Mouse (Mus musculus) ES-E14 (cell line): ENCODE data around the gene Olfr916. TPM values are rescaled to one million over a fixed set of nuclear protein-coding genes. Genes with fewer than 3 reads are reported as not detected.
A peak's percentile ranks its signal among the peaks of the same experiment; 100 is the strongest.

Source experiments
- DNase-seq: peaks from one replicate; pipeline ENCODE4 v3.0.0-alpha.2; 2013; ENCODE audit warnings: low read depth, low spot score
- H3K27ac ChIP-seq: 2 replicates; pipeline ENCODE4 v1.5.1; 2012; ENCODE audit warnings: low read depth, mild to moderate bottlenecking, low read length, moderate library complexity, mixed read lengths; ENCODE audit not compliant: poor library complexity, insufficient read depth, severe bottlenecking
- H3K36me3 ChIP-seq: 2 replicates; pipeline ENCODE4 v1.6.1; 2012; ENCODE audit warnings: mild to moderate bottlenecking, low read length, moderate library complexity, mixed read lengths; ENCODE audit not compliant: control insufficient read depth, poor library complexity, insufficient read depth, severe bottlenecking
- H3K4me1 ChIP-seq, 2 experiments: fragments of 150-350 bp in 1 of 2; sonication (generic) in 1 of 2; 2 replicates each; pipeline ENCODE4 v1.6.1; 2012; ENCODE audit warnings: low read length in 2 of 2, mild to moderate bottlenecking in 1 of 2, mixed read lengths in 1 of 2; ENCODE audit not compliant: control insufficient read depth in 2 of 2, insufficient read depth in 2 of 2, poor library complexity in 1 of 2
- H3K4me3 ChIP-seq, 2 experiments: fragments of 150-350 bp in 1 of 2; sonication (generic) in 1 of 2; 2 replicates each; pipeline ENCODE4 v1.5.1; 2012; ENCODE audit warnings: low read length in 2 of 2, low read depth in 1 of 2, mild to moderate bottlenecking in 1 of 2, mixed read lengths in 1 of 2; ENCODE audit not compliant: insufficient read depth in 1 of 2, poor library complexity in 1 of 2, severe bottlenecking in 1 of 2
- H3K9ac ChIP-seq: 2 replicates; pipeline ENCODE4 v1.6.1; 2012; ENCODE audit warnings: low read depth, mild to moderate bottlenecking, low read length, mixed read lengths; ENCODE audit not compliant: poor library complexity, insufficient read depth, severe bottlenecking
- H3K9me3 ChIP-seq: fragments of 150-350 bp; sonication (generic); 2 replicates; pipeline ENCODE4 v1.6.1; 2012; ENCODE audit warnings: low read depth, mild to moderate bottlenecking, low read length; ENCODE audit not compliant: control insufficient read depth, insufficient read depth
- CHD2 ChIP-seq: IDR thresholded peaks from 2 replicates; pipeline ENCODE4 v1.6.1; 2014; ENCODE audit warnings: mild to moderate bottlenecking, low read depth, low read length, inconsistent platforms
- HCFC1 ChIP-seq: IDR thresholded peaks from 2 replicates; pipeline ENCODE4 v1.6.1; 2012; ENCODE audit warnings: low read length, inconsistent platforms, borderline replicate concordance; ENCODE audit not compliant: insufficient read depth
- MAFK ChIP-seq: IDR thresholded peaks from 2 replicates; pipeline ENCODE4 v1.6.1; 2014; ENCODE audit warnings: mild to moderate bottlenecking, low read depth, low read length, inconsistent platforms; ENCODE audit not compliant: insufficient read depth
- ZC3H11A ChIP-seq: IDR thresholded peaks from 2 replicates; pipeline ENCODE4 v1.6.1; 2012; ENCODE audit warnings: low read depth, mild to moderate bottlenecking, inconsistent platforms, low read length, borderline replicate concordance
- ZNF384 ChIP-seq: IDR thresholded peaks from 2 replicates; pipeline ENCODE4 v1.6.1; 2012; ENCODE audit warnings: low read depth, low read length, inconsistent platforms
- in situ Hi-C, 2 experiments: fragments of 600-800 bp; cut with MboI; formaldehyde crosslinking; loops; one replicate each; pipeline ENCODE4 v1.15.1; 2025; ENCODE audit warnings: low sequenced_read_pairs in 2 of 2, inconsistent platforms in 1 of 2; ENCODE audit not compliant: unreplicated experiment in 2 of 2
- total RNA-seq: library from RNA; depleted of rRNA; stranded (reverse); fragments of 300-350 nt; gene quantifications from 2 replicates; pipeline ENCODE4 v1.2.3, GENCODE M21; 2012; rRNA removed

The Olfr916 gene
- not detected in 2 replicates for total RNA-seq

- Histone ChIP-seq H3K36me3 (no peaks in the 10 kb centered on the region), H3K9ac (no peak within 1 kb of the TSS), H3K9me3 (no peaks in the 10 kb centered on the region), H3K4me3 (no peak within 1 kb of the TSS), H3K4me1 (no peaks in the 10 kb centered on the region), H3K27ac (no peak within 1 kb of the TSS)
- no peak for TF ChIP-seq MAFK
- TF ChIP-seq ZNF384, result no peak
- no peak for DNase-seq
- in situ Hi-C loops, result no loop called here
These were observed at the start of gene Olfr916 for GRCm38 (mm10) chr9:38659775-38660174. Gene Olfr916, minus strand, starts transcription at chr9:38659875.

- peaks cover 0 to 3% of the 10 kb centered on the region in 2 experiments; a peak in 1 of 4 replicates for H3K4me1 ChIP-seq
- no peak within 1 kb of the TSS for H3K9ac ChIP-seq
- no peaks in the 10 kb centered on the region for H3K9me3 ChIP-seq
- no peak for TF ChIP-seq MAFK
- no peak for TF ChIP-seq ZNF384
- no peak for TF ChIP-seq ZC3H11A
- no peak for TF ChIP-seq HCFC1
- no peak for TF ChIP-seq CHD2
- DNase-seq, result no peak
- H3K27ac ChIP-seq, result no peak within 1 kb of the TSS
- in situ Hi-C loops, result no loop called here
- H3K36me3 ChIP-seq, result no peaks in the 10 kb centered on the region
- H3K4me3 ChIP-seq, result no peak within 1 kb of the TSS
These were observed 14.8 kb upstream of the Olfr916 start, which contains the start of gene Olfr918 for GRCm38 (mm10) chr9:38674501-38674900. Gene Olfr918, minus strand, starts transcription at chr9:38674601.

GRCm38 (mm10) chr9:38672887-38673286 lies 13.2 kb upstream of the Olfr916 start:
- no peak overlapping the region for H3K4me3 ChIP-seq
- H3K4me1 ChIP-seq, result peaks cover 0 to 3% of the 10 kb centered on the region in 2 experiments; a peak in 1 of 4 replicates
- DNase-seq, result no peak
- H3K9ac ChIP-seq, result no peak overlapping the region
- TF ChIP-seq MAFK, result no peak
- no peak for TF ChIP-seq ZC3H11A
- TF ChIP-seq HCFC1, result no peak
- TF ChIP-seq CHD2, result no peak
- TF ChIP-seq ZNF384, result no peak
- in situ Hi-C loops, result no loop called here
- H3K27ac ChIP-seq, result no peak overlapping the region
- no peaks in the 10 kb centered on the region for H3K36me3 ChIP-seq
- H3K9me3 ChIP-seq, result no peaks in the 10 kb centered on the region

GRCm38 (mm10) chr9:38665742-38666141 lies 6.1 kb upstream of the Olfr916 start, which contains the start of gene Olfr917:
Gene Olfr917, minus strand, starts transcription at chr9:38665842.
- DNase-seq, result no peak
- TF ChIP-seq ZC3H11A (no peak), CHD2 (no peak)
- in situ Hi-C loops, result no loop called here
- no peaks in the 10 kb centered on the region for H3K4me1 ChIP-seq
- no peaks in the 10 kb centered on the region for H3K9me3 ChIP-seq
- H3K27ac ChIP-seq, result no peak within 1 kb of the TSS
- no peaks in the 10 kb centered on the region for H3K36me3 ChIP-seq
- no peak within 1 kb of the TSS for H3K9ac ChIP-seq
- H3K4me3 ChIP-seq, result no peak within 1 kb of the TSS

- H3K4me3 ChIP-seq, result no peak overlapping the region
- peak overlapping the region; percentile 47; the same call in 1 of the 2 replicates for H3K27ac ChIP-seq
- no peaks in the 10 kb centered on the region; the same call in 1 of the 2 replicates for H3K36me3 ChIP-seq
- no peak for DNase-seq
- TF ChIP-seq CHD2, result no peak
- TF ChIP-seq ZC3H11A, result no peak
- TF ChIP-seq HCFC1, result no peak
- no peak for TF ChIP-seq ZNF384
- TF ChIP-seq MAFK, result no peak
- H3K9me3 ChIP-seq, result peaks cover 8% of the 10 kb centered on the region
- H3K4me1 ChIP-seq, result no peaks in the 10 kb centered on the region
- H3K9ac ChIP-seq, result no peak overlapping the region
- in situ Hi-C loops, result no loop called here
These were observed 27.3 kb downstream of the Olfr916 start for GRCm38 (mm10) chr9:38632406-38632805.

Other genes starting within 250 kb of the Olfr916 start
- 0.26 and 0.58 TPM in 2 replicates for gene Olfr901, start 230.4 kb downstream of the Olfr916 start, total RNA-seq
- not detected in 2 replicates for gene Olfr902, start 212.2 kb downstream of the Olfr916 start, total RNA-seq
- gene Olfr904, start 196.7 kb downstream of the Olfr916 start, total RNA-seq, result not detected in 2 replicates
- gene Olfr905, start 188.8 kb downstream of the Olfr916 start, total RNA-seq, result not detected in 2 replicates
- not detected in 2 replicates for gene Olfr906, start 172.8 kb downstream of the Olfr916 start, total RNA-seq
- gene Olfr907, start 164.1 kb downstream of the Olfr916 start, total RNA-seq, result not detected in 2 replicates
- gene Olfr911-ps1, start 138.3 kb downstream of the Olfr916 start, total RNA-seq, result not detected in 2 replicates
- not detected in 2 replicates for gene Olfr910, start 122.0 kb downstream of the Olfr916 start, total RNA-seq
- not detected in 2 replicates for gene Olfr912, start 79.7 kb downstream of the Olfr916 start, total RNA-seq
- not detected in 2 replicates for gene Olfr913, start 67.1 kb downstream of the Olfr916 start, total RNA-seq
- gene Olfr914, start 54.8 kb downstream of the Olfr916 start, total RNA-seq, result not detected in 2 replicates
- not detected in 2 replicates for gene Olfr917, start 6.0 kb upstream of the Olfr916 start, total RNA-seq
- gene Olfr918, start 14.7 kb upstream of the Olfr916 start, total RNA-seq, result not detected in 2 replicates
- gene Olfr919, start 43.8 kb upstream of the Olfr916 start, total RNA-seq, result not detected in 2 replicates
- gene Vwa5a, start 58.4 kb upstream of the Olfr916 start, total RNA-seq, result 10.4 and 11.9 TPM in 2 replicates
- 0.09 and 0.11 TPM in 2 replicates for gene Olfr920, start 92.4 kb upstream of the Olfr916 start, total RNA-seq
- not detected in 2 replicates for gene Olfr921, start 113.2 kb upstream of the Olfr916 start, total RNA-seq
- not detected in 2 replicates for gene Olfr922, start 154.7 kb upstream of the Olfr916 start, total RNA-seq
- not detected in 2 replicates for gene Olfr923, start 166.7 kb upstream of the Olfr916 start, total RNA-seq
- 0.37 TPM in 1 of 2 replicates, not detected in the other for gene Olfr924, start 184.6 kb upstream of the Olfr916 start, total RNA-seq
- not detected in 2 replicates for gene Olfr26, start 195.2 kb upstream of the Olfr916 start, total RNA-seq
- gene Olfr926, start 217.3 kb upstream of the Olfr916 start, total RNA-seq, result not detected in 2 replicates